ENCODE assay signal across 21 mouse cellular contexts in genomic region chr11:20475629-20476028, GRCm38 (mm10).
A peak's percentile ranks its signal among the peaks of the same experiment; 100 is the strongest.
DNase-seq lines count a peak whose midpoint lies in the region; ATAC-seq and TF ChIP-seq lines count a peak whose summit lies in the region.
"Had no signal": no experiment of that assay in that cellular context is flagged by ENCODE, and none has a peak within 500 bp of the region (broad histone marks: within the 10 kb centered on the region; RNA-seq: fewer than 3 reads in every experiment).

No protein-coding gene starts in this region.

- H3K9me3 ChIP-seq in midbrain, embryonic 11.5 days (ENCODE audit: control insufficient read depth, low read length), result 0 out of 2 replicates have a peak, but pooled peaks cover 5% of the 10 kb centered on the region
- no peaks in the 10 kb centered on the region for H3K9me3 ChIP-seq in midbrain, embryonic 14.5 days (ENCODE audit: control insufficient read depth, low read length)
- H3K9me3 ChIP-seq in intestine, postnatal 0 days (ENCODE audit: control insufficient read depth), result no peaks in the 10 kb centered on the region
- H3K9me3 ChIP-seq in hindbrain, postnatal 0 days (ENCODE audit: low read length), result no peaks in the 10 kb centered on the region
- H3K9me3 ChIP-seq: forebrain, embryonic 12.5 days; limb, embryonic 15.5 days; liver, embryonic 15.5 days had no signal

- H3K4me1 ChIP-seq in midbrain, embryonic 11.5 days (ENCODE audit: control insufficient read depth, insufficient read depth, low read length), result peaks cover 7% of the 10 kb centered on the region
- H3K4me1 ChIP-seq in midbrain, embryonic 14.5 days (ENCODE audit: control insufficient read depth, insufficient read depth, low read length), result 0 out of 2 replicates have a peak, but pooled peaks cover 4% of the 10 kb centered on the region
- no peaks in the 10 kb centered on the region for H3K4me1 ChIP-seq in intestine, postnatal 0 days (replicated peaks; ENCODE audit: control insufficient read depth, insufficient read depth, low read length)
- H3K4me1 ChIP-seq in hindbrain, postnatal 0 days (ENCODE audit: insufficient read depth, low read length), result no peaks in the 10 kb centered on the region

- H3K27me3 ChIP-seq in midbrain, embryonic 11.5 days (ENCODE audit: control insufficient read depth, insufficient read depth, low read length), result no peaks in the 10 kb centered on the region
- H3K27me3 ChIP-seq in midbrain, embryonic 14.5 days (ENCODE audit: control insufficient read depth, insufficient read depth, low read length), result no peaks in the 10 kb centered on the region
- no peaks in the 10 kb centered on the region for H3K27me3 ChIP-seq in intestine, postnatal 0 days (replicated peaks; ENCODE audit: control insufficient read depth, insufficient read depth, low read length)
- H3K27me3 ChIP-seq in hindbrain, postnatal 0 days (ENCODE audit: insufficient read depth, low read length), result no peaks in the 10 kb centered on the region
- H3K27me3 ChIP-seq: forebrain, embryonic 12.5 days; limb, embryonic 15.5 days; liver, embryonic 15.5 days; midbrain, embryonic 12.5 days; neural tube, embryonic 12.5 days had no signal

- no peak for ATAC-seq in midbrain, embryonic 11.5 days (ENCODE audit: low FRiP score)
- no peak for ATAC-seq in midbrain, embryonic 14.5 days (ENCODE audit: low FRiP score, low TSS enrichment)
- peak; percentile 79 for ATAC-seq in intestine, postnatal 0 days
- no peak for ATAC-seq in hindbrain, postnatal 0 days
- ATAC-seq: hindbrain, embryonic 16.5 days had no signal

- TF ChIP-seq CTCF in intestine, postnatal 0 days (IDR thresholded peaks at IDR 0.05; ENCODE audit: low read depth), result no peak
- TF ChIP-seq CTCF in hindbrain, postnatal 0 days (IDR thresholded peaks at IDR 0.05; ENCODE audit: low read depth), result no peak

- no peak overlapping the region for H3K9ac ChIP-seq in midbrain, embryonic 11.5 days (ENCODE audit: low read length)
- H3K9ac ChIP-seq in midbrain, embryonic 14.5 days (replicated peaks; ENCODE audit: low read length), result no peak overlapping the region
- no peak overlapping the region for H3K9ac ChIP-seq in intestine, postnatal 0 days (ENCODE audit: low read depth, low read length)
- H3K9ac ChIP-seq in hindbrain, postnatal 0 days (replicated peaks; ENCODE audit: low read length), result no peak overlapping the region
- H3K9ac ChIP-seq: forebrain, embryonic 12.5 days; limb, embryonic 15.5 days; liver, embryonic 15.5 days; midbrain, embryonic 12.5 days; neural tube, embryonic 12.5 days had no signal

- H3K27ac ChIP-seq in midbrain, embryonic 11.5 days (ENCODE audit: low read depth, low read length), result no peak overlapping the region
- H3K27ac ChIP-seq in midbrain, embryonic 14.5 days (replicated peaks; ENCODE audit: low read depth, low read length), result no peak overlapping the region
- H3K27ac ChIP-seq in intestine, postnatal 0 days (ENCODE audit: low read depth, low read length), result peak overlapping the region; percentile 79
- no peak overlapping the region for H3K27ac ChIP-seq in hindbrain, postnatal 0 days
- H3K27ac ChIP-seq: forebrain, embryonic 12.5 days; heart, adult 2 months; limb, embryonic 15.5 days; liver, embryonic 15.5 days; midbrain, embryonic 12.5 days; neural tube, embryonic 12.5 days had no signal

- H3K4me2 ChIP-seq in midbrain, embryonic 11.5 days, result no peak overlapping the region
- no peak overlapping the region for H3K4me2 ChIP-seq in midbrain, embryonic 14.5 days (ENCODE audit: low read length)
- H3K4me2 ChIP-seq in intestine, postnatal 0 days (replicated peaks; ENCODE audit: low read depth), result no peak overlapping the region
- no peak overlapping the region for H3K4me2 ChIP-seq in hindbrain, postnatal 0 days (ENCODE audit: low read depth, low read length)
- H3K4me2 ChIP-seq: forebrain, embryonic 12.5 days; limb, embryonic 15.5 days; liver, embryonic 15.5 days; midbrain, embryonic 12.5 days; neural tube, embryonic 12.5 days had no signal

- H3K4me3 ChIP-seq in midbrain, embryonic 11.5 days (ENCODE audit: low read depth, low read length), result no peak overlapping the region
- no peak overlapping the region for H3K4me3 ChIP-seq in midbrain, embryonic 14.5 days (replicated peaks; ENCODE audit: low read depth, low read length)
- no peak overlapping the region for H3K4me3 ChIP-seq in intestine, postnatal 0 days (ENCODE audit: low read depth, low read length)
- no peak overlapping the region for H3K4me3 ChIP-seq in hindbrain, postnatal 0 days (ENCODE audit: low read length)
- H3K4me3 ChIP-seq: forebrain, embryonic 12.5 days; heart, adult 2 months; limb, embryonic 15.5 days; liver, embryonic 15.5 days; midbrain, embryonic 12.5 days; neural tube, embryonic 12.5 days had no signal

- no peaks in the 10 kb centered on the region for H3K36me3 ChIP-seq in midbrain, embryonic 11.5 days (ENCODE audit: control insufficient read depth, insufficient read depth, low read length)
- no peaks in the 10 kb centered on the region for H3K36me3 ChIP-seq in midbrain, embryonic 14.5 days (ENCODE audit: control insufficient read depth, insufficient read depth, low read length)
- H3K36me3 ChIP-seq in intestine, postnatal 0 days (ENCODE audit: control insufficient read depth, insufficient read depth), result no peaks in the 10 kb centered on the region
- no peaks in the 10 kb centered on the region for H3K36me3 ChIP-seq in hindbrain, postnatal 0 days (ENCODE audit: insufficient read depth, low read length)
- H3K36me3 ChIP-seq: forebrain, embryonic 12.5 days; limb, embryonic 15.5 days; liver, embryonic 15.5 days; midbrain, embryonic 12.5 days; neural tube, embryonic 12.5 days had no signal

- DNase-seq in midbrain, embryonic 11.5 days (ENCODE audit: low spot score, missing footprints), result peak; percentile 59
- no peak for DNase-seq in midbrain, embryonic 14.5 days
- DNase-seq in kidney, postnatal 36 days, result peak; percentile 63 to 83
- no peak for DNase-seq in hindbrain, postnatal 0 days (ENCODE audit: low spot score)
- no peak for DNase-seq in ovary, adult 18-20 months (ENCODE audit: low spot score)
- DNase-seq in urinary bladder, postnatal 36 days (ENCODE audit: low spot score in 2 of 2), result no peak
- DNase-seq: adrenal gland, postnatal 36 days; cerebellum, adult 2 months; cerebellum, postnatal 36 days; gastrocnemius, postnatal 10 days; heart, adult 2 months; heart, postnatal 4 days; spleen, adult 18-20 months; thymus, adult 18-20 months had no signal

- WGBS in midbrain, embryonic 11.5 days, result 84% methylated on average over 7 of the region's 7 CpGs
- WGBS in midbrain, embryonic 14.5 days, result 87% methylated on average over 7 of the region's 7 CpGs
- 41% methylated on average over 7 of the region's 7 CpGs for WGBS in intestine, postnatal 0 days
- WGBS in hindbrain, postnatal 0 days, result 88% methylated on average over 7 of the region's 7 CpGs

Comparison
In these comparisons a context has a peak if more than half of its experiments do, and no peak if none do; other contexts are left out.
1. DNase-seq: peak in midbrain, embryonic 11.5 days (single experiment) and kidney, postnatal 36 days (2 of 2); none in midbrain, embryonic 14.5 days (single experiment), hindbrain, postnatal 0 days (single experiment), ovary, adult 18-20 months (single experiment) and urinary bladder, postnatal 36 days (0 of 2).